Comparison of ENCODE assay signal across 17 mouse cellular contexts in genomic region chr14:40918477-40918876, GRCm38 (mm10). TPM values are rescaled to one million over a fixed set of nuclear protein-coding genes. Genes with fewer than 3 reads are reported as not detected.
DNase-seq lines count a peak whose midpoint lies in the region; ATAC-seq and TF ChIP-seq lines count a peak whose summit lies in the region.
"Had no signal": no experiment of that assay in that cellular context is flagged by ENCODE, and none has a peak within 500 bp of the region (broad histone marks: within the 10 kb centered on the region; RNA-seq: fewer than 3 reads in every experiment).

No protein-coding gene starts in this region.

- no peaks in the 10 kb centered on the region for H3K9me3 ChIP-seq in forebrain, embryonic 10.5 days
- H3K9me3 ChIP-seq in forebrain, postnatal 0 days (ENCODE audit: low read length) = no peaks in the 10 kb centered on the region
- H3K9me3 ChIP-seq in midbrain, embryonic 10.5 days (replicated peaks) = no peaks in the 10 kb centered on the region
- no peaks in the 10 kb centered on the region for H3K9me3 ChIP-seq in midbrain, embryonic 15.5 days
- H3K9me3 ChIP-seq: limb, embryonic 15.5 days had no signal

- H3K27ac ChIP-seq in forebrain, embryonic 10.5 days = 0 out of 2 replicates have a peak overlapping the region, but pooled peaks have one; percentile 26
- no peak overlapping the region for H3K27ac ChIP-seq in forebrain, postnatal 0 days (ENCODE audit: low read depth, low read length)
- H3K27ac ChIP-seq in kidney, adult 2 months (ENCODE audit: insufficient read depth, low read depth, low read length) = peak overlapping the region; percentile 32; the same call in 1 of the 2 replicates
- H3K27ac ChIP-seq in midbrain, embryonic 10.5 days (replicated peaks) = peak overlapping the region; percentile 57; the same call in 1 of the 2 replicates
- no peak overlapping the region for H3K27ac ChIP-seq in midbrain, embryonic 15.5 days
- peak overlapping the region; percentile 44; the same call in 1 of the 2 replicates for H3K27ac ChIP-seq in macrophage
- H3K27ac ChIP-seq: limb, embryonic 15.5 days had no signal

- H3K4me3 ChIP-seq in forebrain, embryonic 10.5 days = no peak overlapping the region
- H3K4me3 ChIP-seq in forebrain, postnatal 0 days (ENCODE audit: low read depth, low read length) = no peak overlapping the region
- no peak overlapping the region for H3K4me3 ChIP-seq in kidney, adult 2 months (ENCODE audit: insufficient read depth, low read depth, low read length)
- H3K4me3 ChIP-seq in midbrain, embryonic 10.5 days = no peak overlapping the region
- H3K4me3 ChIP-seq in midbrain, embryonic 15.5 days = no peak overlapping the region
- H3K4me3 ChIP-seq in macrophage (ENCODE audit: inconsistent target) = no peak overlapping the region
- H3K4me3 ChIP-seq: limb, embryonic 15.5 days had no signal

- no peak for TF ChIP-seq CTCF in forebrain, postnatal 0 days (IDR thresholded peaks at IDR 0.05; ENCODE audit: low read depth)
- no peak for TF ChIP-seq CTCF in kidney, adult 2 months (conservative IDR thresholded peaks at IDR 0.05; ENCODE audit: insufficient read depth, insufficient read length, low read depth, low read length)

- no peak overlapping the region for H3K4me2 ChIP-seq in forebrain, postnatal 0 days (ENCODE audit: low read depth)
- no peak overlapping the region for H3K4me2 ChIP-seq in midbrain, embryonic 15.5 days
- H3K4me2 ChIP-seq: limb, embryonic 15.5 days had no signal

- H3K79me2 ChIP-seq in macrophage (ENCODE audit: inconsistent target) = peaks cover 75% of the 10 kb centered on the region

- no peak overlapping the region for H3K9ac ChIP-seq in forebrain, postnatal 0 days
- no peak overlapping the region for H3K9ac ChIP-seq in midbrain, embryonic 15.5 days
- H3K9ac ChIP-seq: limb, embryonic 15.5 days had no signal

- H3K36me3 ChIP-seq in forebrain, embryonic 10.5 days (replicated peaks) = peaks cover 68% of the 10 kb centered on the region
- peaks cover 24% of the 10 kb centered on the region for H3K36me3 ChIP-seq in forebrain, postnatal 0 days (ENCODE audit: insufficient read depth)
- H3K36me3 ChIP-seq in kidney, adult 2 months (ENCODE audit: control insufficient read depth, insufficient read depth, low read length) = no peaks in the 10 kb centered on the region; the same call in 1 of the 2 replicates
- H3K36me3 ChIP-seq in midbrain, embryonic 10.5 days = peaks cover 59% of the 10 kb centered on the region
- no peaks in the 10 kb centered on the region; the same call in 1 of the 2 replicates for H3K36me3 ChIP-seq in midbrain, embryonic 15.5 days (replicated peaks)
- peaks cover 34% of the 10 kb centered on the region; the same call in 1 of the 2 replicates for H3K36me3 ChIP-seq in macrophage (ENCODE audit: inconsistent target)

- DNase-seq in forebrain, embryonic 10.5 days (ENCODE audit: extremely low spot score, low spot score) = no peak
- DNase-seq in forebrain, postnatal 0 days = no peak
- DNase-seq in kidney, adult 2 months = peak; percentile 69
- no peak for DNase-seq in kidney, postnatal 10 days
- no peak for DNase-seq in midbrain, embryonic 10.5 days (ENCODE audit: low spot score)
- DNase-seq in adrenal gland, adult 2 months = no peak
- DNase-seq: adrenal gland, postnatal 14 days; gastrocnemius, postnatal 25 days; heart, postnatal 4 days; lung, postnatal 14 days; right cerebral cortex, adult 18-20 months; spleen, adult 18-20 months; thymus, postnatal 25 days had no signal

- TF ChIP-seq POLR2A in kidney, adult 2 months (IDR thresholded peaks at IDR 0.05; ENCODE audit: low read depth, low read length) = no peak

- peaks cover 21% of the 10 kb centered on the region for H3K4me1 ChIP-seq in forebrain, embryonic 10.5 days
- H3K4me1 ChIP-seq in forebrain, postnatal 0 days (ENCODE audit: insufficient read depth) = no peaks in the 10 kb centered on the region
- H3K4me1 ChIP-seq in kidney, adult 2 months (ENCODE audit: control insufficient read depth, insufficient read depth, low read length) = peaks cover 34% of the 10 kb centered on the region
- H3K4me1 ChIP-seq in midbrain, embryonic 10.5 days = peaks cover 12% of the 10 kb centered on the region
- peaks cover 6% of the 10 kb centered on the region; the same call in 1 of the 2 replicates for H3K4me1 ChIP-seq in midbrain, embryonic 15.5 days

- ATAC-seq in forebrain, postnatal 0 days = no peak
- no peak for ATAC-seq in midbrain, embryonic 15.5 days (replicated peaks)

- 91% methylated on average over 5 of the region's 7 CpGs for WGBS in forebrain, embryonic 10.5 days
- WGBS in forebrain, postnatal 0 days = 82% methylated on average over 5 of the region's 7 CpGs
- 27% methylated on average over 5 of the region's 7 CpGs for WGBS in kidney, adult 2 months
- WGBS in midbrain, embryonic 10.5 days = 89% methylated on average over 5 of the region's 7 CpGs
- 74% methylated on average over 6 of the region's 7 CpGs for WGBS in midbrain, embryonic 15.5 days
- 76% methylated on average over 5 of the region's 7 CpGs for WGBS in macrophage (ENCODE audit: missing documents)

- no peaks in the 10 kb centered on the region for H3K27me3 ChIP-seq in forebrain, embryonic 10.5 days (ENCODE audit: poor library complexity, severe bottlenecking)
- no peaks in the 10 kb centered on the region for H3K27me3 ChIP-seq in forebrain, postnatal 0 days (ENCODE audit: insufficient read depth, low read length)
- no peaks in the 10 kb centered on the region for H3K27me3 ChIP-seq in kidney, adult 2 months (replicated peaks; ENCODE audit: control insufficient read depth, insufficient read depth, low read length)
- no peaks in the 10 kb centered on the region for H3K27me3 ChIP-seq in midbrain, embryonic 10.5 days (ENCODE audit: low read depth, poor library complexity, severe bottlenecking)
- no peaks in the 10 kb centered on the region for H3K27me3 ChIP-seq in midbrain, embryonic 15.5 days (replicated peaks)
- H3K27me3 ChIP-seq: CH12.LX; limb, embryonic 15.5 days had no signal

RNA-seq across cellular contexts. Expression of gene Sh2d4b, which starts 25.4 kb away (rescaled TPM):
- 0.32 and 0.55 TPM in 2 replicates for polyA plus RNA-seq in forebrain, embryonic 10.5 days (2016; fragmentation: Nextera tagmentation; extraction: Ambion mirVana)
- total RNA-seq in forebrain, postnatal 0 days (2014; rRNA removed) = 3.9 and 8.5 TPM in 2 replicates
- polyA plus RNA-seq in forebrain, postnatal 0 days (2015; fragmentation: Nextera tagmentation; extraction: Ambion mirVana) = 0.53 and 0.98 TPM in 2 replicates
- polyA plus RNA-seq in kidney, adult 2 months (2012; rRNA removed) = 0.83 and 0.94 TPM in 2 replicates
- 0.31 and 0.45 TPM in 2 replicates for polyA plus RNA-seq in midbrain, embryonic 10.5 days (2016; fragmentation: Nextera tagmentation; extraction: Ambion mirVana)
- polyA plus RNA-seq in midbrain, embryonic 15.5 days (2015; fragmentation: Nextera tagmentation; extraction: Ambion mirVana) = 1.1 and 1.7 TPM in 2 replicates
- total RNA-seq in macrophage (2018; cell fraction: chromatin; rRNA removed) = 10 to 100 TPM in 3 of 26 experiments, 1 to 10 TPM in 22, not detected in 1; 1.6 to 15.1 (median 4.5) TPM
- total RNA-seq in macrophage (2018; cell fraction: cytosol; rRNA removed) = under 1 TPM in 25 of 26 experiments, not detected in 1; 0.15 to 0.71 (median 0.33) TPM
- total RNA-seq in macrophage (2018; cell fraction: nucleus; rRNA removed) = 1 to 10 TPM in 21 of 26 experiments, under 1 TPM in 5; 0.36 to 6.4 (median 2.0) TPM
- polyA plus RNA-seq in macrophage (2018) = 0.16 to 0.45 TPM (median 0.20 TPM) in 3 replicates
- total RNA-seq in adrenal gland, adult 2 months (2021) = 1 to 10 TPM; 1.6 to 2.4 TPM
- polyA plus RNA-seq in adrenal gland, adult 2 months (2012; rRNA removed) = 0.12 and 0.20 TPM in 2 replicates

RNA-seq across cellular contexts. Expression of gene Tspan14, which starts 48.1 kb away (rescaled TPM):
- 89.3 and 93.9 TPM in 2 replicates for polyA plus RNA-seq in forebrain, embryonic 10.5 days (2016; fragmentation: Nextera tagmentation; extraction: Ambion mirVana)
- total RNA-seq in forebrain, postnatal 0 days (2014; rRNA removed) = 42.2 and 43.8 TPM in 2 replicates
- 37.8 and 43.1 TPM in 2 replicates for polyA plus RNA-seq in forebrain, postnatal 0 days (2015; fragmentation: Nextera tagmentation; extraction: Ambion mirVana)
- polyA plus RNA-seq in kidney, adult 2 months (2012; rRNA removed) = 119 and 121 TPM in 2 replicates
- 90.6 and 101 TPM in 2 replicates for polyA plus RNA-seq in midbrain, embryonic 10.5 days (2016; fragmentation: Nextera tagmentation; extraction: Ambion mirVana)
- polyA plus RNA-seq in midbrain, embryonic 15.5 days (2015; fragmentation: Nextera tagmentation; extraction: Ambion mirVana) = 68.9 and 75.2 TPM in 2 replicates
- 10 to 100 TPM; 13.5 to 89.6 (median 60.6) TPM for total RNA-seq in macrophage (2018; cell fraction: chromatin; rRNA removed)
- total RNA-seq in macrophage (2018; cell fraction: cytosol; rRNA removed) = 10 to 100 TPM; 26.7 to 98.5 (median 51.9) TPM
- 100 to 1,000 TPM in 4 of 26 experiments, 10 to 100 TPM in 22; 29.7 to 119 (median 77.9) TPM for total RNA-seq in macrophage (2018; cell fraction: nucleus; rRNA removed)
- polyA plus RNA-seq in macrophage (2018) = 51.5 to 93.5 TPM (median 73.8 TPM) in 3 replicates
- total RNA-seq in adrenal gland, adult 2 months (2021) = 10 to 100 TPM; 26.3 to 35.8 TPM
- 30.7 and 31.2 TPM in 2 replicates for polyA plus RNA-seq in adrenal gland, adult 2 months (2012; rRNA removed)

Comparison
In these comparisons a context has a peak if more than half of its experiments do, and no peak if none do; other contexts are left out.
1. H3K27ac ChIP-seq: peak in forebrain, embryonic 10.5 days (single experiment), kidney, adult 2 months (single experiment), midbrain, embryonic 10.5 days (single experiment) and macrophage (single experiment); none in forebrain, postnatal 0 days (single experiment) and midbrain, embryonic 15.5 days (single experiment).